Mouse (Mus musculus): Measurements from ENCODE around the gene P4ha3. TPM values are rescaled to one million over a fixed set of nuclear protein-coding genes. Genes with fewer than 3 reads are reported as not detected.

Gene P4ha3
- polyA plus RNA-seq, 1 experiment from 2014 or later: 0.76 TPM

- no peak for ATAC-seq (ENCODE audit: low read depth)
- H3K4me2 ChIP-seq: no peak overlapping the region
- no peaks in the 10 kb centered on the region for H3K4me1 ChIP-seq (replicated peaks)
- H3K36me3 ChIP-seq: no peaks in the 10 kb centered on the region
- no peak overlapping the region for H3K27ac ChIP-seq
- peaks cover 31% of the 10 kb centered on the region for H3K27me3 ChIP-seq
- H3K4me3 ChIP-seq (replicated peaks): no peak overlapping the region
- WGBS (ENCODE audit: insufficient replicate concordance): 2% methylated on average over 1 of the region's 1 CpGs
- H3K9ac ChIP-seq: no peak overlapping the region
- no peaks in the 10 kb centered on the region for H3K9me3 ChIP-seq (replicated peaks)
- DNase-seq: no peak
These were observed 5.5 kb upstream of the P4ha3 start for GRCm38 (mm10) chr7:100279803-100280202.

GRCm38 (mm10) chr7:100281596-100281995 is 3.7 kb upstream of the P4ha3 start:
- Histone ChIP-seq H3K36me3 (no peaks in the 10 kb centered on the region), H3K27me3 (peaks cover 49% of the 10 kb centered on the region), H3K4me3 (replicated peaks) (no peak overlapping the region), H3K4me2 (no peak overlapping the region), H3K9ac (no peak overlapping the region), H3K4me1 (replicated peaks) (no peaks in the 10 kb centered on the region; the same call in none of the 2 replicates), H3K9me3 (replicated peaks) (no peaks in the 10 kb centered on the region), H3K27ac (no peak overlapping the region)
- DNase-seq (no peak), ATAC-seq (ENCODE audit: low read depth) (no peak)
- 35% methylated on average over 3 of the region's 3 CpGs for whole genome bisulfite sequencing (ENCODE audit: insufficient replicate concordance)

- H3K4me3 ChIP-seq (replicated peaks): no peak overlapping the region
- WGBS (ENCODE audit: insufficient replicate concordance): 47% methylated on average over 3 of the region's 3 CpGs
- H3K27me3 ChIP-seq: peaks cover 66% of the 10 kb centered on the region
- no peak for ATAC-seq (ENCODE audit: low read depth)
- peaks cover 7% of the 10 kb centered on the region for H3K4me1 ChIP-seq (replicated peaks)
- DNase-seq: no peak
- no peak overlapping the region for H3K4me2 ChIP-seq
- H3K36me3 ChIP-seq: no peaks in the 10 kb centered on the region
- no peak overlapping the region for H3K9ac ChIP-seq
- H3K27ac ChIP-seq: no peak overlapping the region
- no peaks in the 10 kb centered on the region for H3K9me3 ChIP-seq (replicated peaks)
These were observed 2.0 kb upstream of the P4ha3 start for GRCm38 (mm10) chr7:100283298-100283697.

GRCm38 (mm10) chr7:100287748-100288578 is 2.6 kb downstream of the P4ha3 start:
- Histone ChIP-seq H3K9ac (no peak overlapping the region), H3K27me3 (peaks cover 76% of the 10 kb centered on the region), H3K4me1 (replicated peaks) (peaks cover 14% of the 10 kb centered on the region), H3K9me3 (replicated peaks) (no peaks in the 10 kb centered on the region), H3K4me3 (replicated peaks) (no peak overlapping the region), H3K27ac (peak overlapping the region; percentile 74), H3K4me2 (peak overlapping the region; percentile 36), H3K36me3 (no peaks in the 10 kb centered on the region)
- DNase-seq: no peak
- 37% methylated on average over 7 of the region's 7 CpGs for WGBS (ENCODE audit: insufficient replicate concordance)
- 0 out of 2 replicates have a peak, but pooled peaks have one; percentile 54 for ATAC-seq (ENCODE audit: low read depth)

- no peaks in the 10 kb centered on the region for H3K36me3 ChIP-seq
- H3K9me3 ChIP-seq (replicated peaks): no peaks in the 10 kb centered on the region
- peaks cover 72% of the 10 kb centered on the region for H3K27me3 ChIP-seq
- peaks cover 14% of the 10 kb centered on the region for H3K4me1 ChIP-seq (replicated peaks)
- peak overlapping the region; percentile 74 for H3K27ac ChIP-seq
- H3K4me3 ChIP-seq (replicated peaks): no peak overlapping the region
- WGBS (ENCODE audit: insufficient replicate concordance): 42% methylated on average over 11 of the region's 11 CpGs
- ATAC-seq (ENCODE audit: low read depth) (no peak), DNase-seq (no peak)
- H3K9ac ChIP-seq: no peak overlapping the region
- peak overlapping the region; percentile 36 for H3K4me2 ChIP-seq
These were observed 3.3 kb downstream of the P4ha3 start for GRCm38 (mm10) chr7:100288622-100289021.

GRCm38 (mm10) chr7:100293546-100293945 is 8.2 kb downstream of the P4ha3 start:
- DNase-seq: no peak
- H3K27me3 ChIP-seq: peaks cover 23% of the 10 kb centered on the region
- WGBS (ENCODE audit: insufficient replicate concordance): 65% methylated on average over 8 of the region's 8 CpGs
- no peak overlapping the region for H3K4me3 ChIP-seq (replicated peaks)
- no peaks in the 10 kb centered on the region for H3K36me3 ChIP-seq
- ATAC-seq (ENCODE audit: low read depth): no peak
- H3K4me2 ChIP-seq: no peak overlapping the region
- H3K9ac ChIP-seq: no peak overlapping the region
- H3K9me3 ChIP-seq (replicated peaks): no peaks in the 10 kb centered on the region
- no peak overlapping the region for H3K27ac ChIP-seq
- H3K4me1 ChIP-seq (replicated peaks): 0 out of 2 replicates have a peak, but pooled peaks cover 5% of the 10 kb centered on the region

GRCm38 (mm10) chr7:100295745-100296144 is 10.4 kb downstream of the P4ha3 start:
- ATAC-seq (ENCODE audit: low read depth) (no peak), DNase-seq (no peak)
- H3K36me3 ChIP-seq: no peaks in the 10 kb centered on the region
- H3K9me3 ChIP-seq (replicated peaks): no peaks in the 10 kb centered on the region
- no peak overlapping the region for H3K4me3 ChIP-seq (replicated peaks)
- no peak overlapping the region for H3K4me2 ChIP-seq
- WGBS (ENCODE audit: insufficient replicate concordance): 96% methylated on average over 2 of the region's 2 CpGs
- H3K27ac ChIP-seq: no peak overlapping the region
- H3K9ac ChIP-seq: no peak overlapping the region
- H3K27me3 ChIP-seq: 0 out of 2 replicates have a peak, but pooled peaks cover 7% of the 10 kb centered on the region
- no peaks in the 10 kb centered on the region for H3K4me1 ChIP-seq (replicated peaks)

- Histone ChIP-seq H3K9me3 (replicated peaks) (no peaks in the 10 kb centered on the region), H3K36me3 (no peaks in the 10 kb centered on the region), H3K27me3 (0 out of 2 replicates have a peak, but pooled peaks cover 6% of the 10 kb centered on the region), H3K4me1 (replicated peaks) (peaks cover 4% of the 10 kb centered on the region), H3K4me2 (no peak overlapping the region), H3K4me3 (replicated peaks) (no peak overlapping the region), H3K9ac (no peak overlapping the region), H3K27ac (no peak overlapping the region)
- 65% methylated on average over 6 of the region's 6 CpGs for WGBS (ENCODE audit: insufficient replicate concordance)
- DNase-seq (no peak), ATAC-seq (ENCODE audit: low read depth) (no peak)
These were observed 11.4 kb downstream of the P4ha3 start for GRCm38 (mm10) chr7:100296699-100297098.

- Histone ChIP-seq H3K27ac (no peak overlapping the region), H3K27me3 (0 out of 2 replicates have a peak, but pooled peaks cover 6% of the 10 kb centered on the region), H3K4me1 (replicated peaks) (peaks cover 4% of the 10 kb centered on the region), H3K4me2 (no peak overlapping the region), H3K9ac (no peak overlapping the region), H3K36me3 (no peaks in the 10 kb centered on the region), H3K4me3 (replicated peaks) (no peak overlapping the region), H3K9me3 (replicated peaks) (no peaks in the 10 kb centered on the region)
- DNase-seq: no peak
- 69% methylated on average over 14 of the region's 14 CpGs for WGBS (ENCODE audit: insufficient replicate concordance)
- ATAC-seq (ENCODE audit: low read depth): no peak
These were observed 13.7 kb downstream of the P4ha3 start for GRCm38 (mm10) chr7:100298861-100299510.

GRCm38 (mm10) chr7:100301390-100301789 is 16.1 kb downstream of the P4ha3 start:
- no peaks in the 10 kb centered on the region for H3K36me3 ChIP-seq
- DNase-seq (no peak), ATAC-seq (ENCODE audit: low read depth) (no peak)
- 55% methylated on average over 3 of the region's 3 CpGs for WGBS (ENCODE audit: insufficient replicate concordance)
- H3K9ac ChIP-seq: no peak overlapping the region
- H3K4me1 ChIP-seq (replicated peaks): peaks cover 4% of the 10 kb centered on the region
- no peaks in the 10 kb centered on the region for H3K9me3 ChIP-seq (replicated peaks)
- H3K4me3 ChIP-seq (replicated peaks): no peak overlapping the region
- H3K27ac ChIP-seq: no peak overlapping the region
- H3K27me3 ChIP-seq: 0 out of 2 replicates have a peak, but pooled peaks cover 6% of the 10 kb centered on the region
- no peak overlapping the region for H3K4me2 ChIP-seq

- H3K4me2 ChIP-seq: no peak overlapping the region
- no peak overlapping the region for H3K4me3 ChIP-seq (replicated peaks)
- no peak for ATAC-seq (ENCODE audit: low read depth)
- no peak overlapping the region for H3K27ac ChIP-seq
- H3K9me3 ChIP-seq (replicated peaks): no peaks in the 10 kb centered on the region
- H3K27me3 ChIP-seq: 0 out of 2 replicates have a peak, but pooled peaks cover 6% of the 10 kb centered on the region
- H3K36me3 ChIP-seq: no peaks in the 10 kb centered on the region
- WGBS (ENCODE audit: insufficient replicate concordance): 41% methylated on average over 4 of the region's 4 CpGs
- H3K4me1 ChIP-seq (replicated peaks): peaks cover 4% of the 10 kb centered on the region
- DNase-seq: no peak
- H3K9ac ChIP-seq: no peak overlapping the region
These were observed 17.0 kb downstream of the P4ha3 start for GRCm38 (mm10) chr7:100302316-100302715.

All from liver, embryonic 13.5 days (tissue).